Mouse (Mus musculus): ENCODE results near the gene Krtap28-13. TPM values are rescaled to one million over a fixed set of nuclear protein-coding genes. Genes with fewer than 3 reads are reported as not detected.
A peak's percentile ranks its signal among the peaks of the same experiment; 100 is the strongest.

Gene Krtap28-13
- polyA plus RNA-seq, 1 experiment from 2014 or later: not detected

- Histone ChIP-seq H3K9me3 (ENCODE audit: control insufficient read depth, low read depth, low read length) (no peaks in the 10 kb centered on the region), H3K27me3 (ENCODE audit: control insufficient read depth, insufficient read depth, low read length) (no peaks in the 10 kb centered on the region), H3K36me3 (ENCODE audit: control insufficient read depth, insufficient read depth, low read length) (no peaks in the 10 kb centered on the region), H3K9ac (replicated peaks; ENCODE audit: low read depth, low read length) (no peak overlapping the region), H3K27ac (ENCODE audit: low read length) (no peak overlapping the region), H3K4me2 (replicated peaks; ENCODE audit: low read depth, low read length) (no peak overlapping the region), H3K4me3 (ENCODE audit: low read depth, low read length) (no peak overlapping the region), H3K4me1 (ENCODE audit: control insufficient read depth, insufficient read depth, low read length) (no peaks in the 10 kb centered on the region)
- 84% methylated on average over 10 of the region's 10 CpGs for WGBS
- ATAC-seq (ENCODE audit: insufficient number of reproducible peaks, insufficient read depth, low FRiP score, low read depth): no peak
Measured at GRCm38 (mm10) chr1:83067205-83067604, 6.5 kb downstream of the Krtap28-13 start.

- WGBS: 37% methylated on average over 15 of the region's 15 CpGs
- Histone ChIP-seq H3K4me2 (replicated peaks; ENCODE audit: low read depth, low read length) (peak overlapping the region; percentile 25), H3K9me3 (ENCODE audit: control insufficient read depth, low read depth, low read length) (no peaks in the 10 kb centered on the region), H3K4me3 (ENCODE audit: low read depth, low read length) (peak overlapping the region; percentile 12; the same call in 1 of the 2 replicates), H3K27ac (ENCODE audit: low read length) (no peak overlapping the region), H3K27me3 (ENCODE audit: control insufficient read depth, insufficient read depth, low read length) (no peaks in the 10 kb centered on the region), H3K36me3 (ENCODE audit: control insufficient read depth, insufficient read depth, low read length) (no peaks in the 10 kb centered on the region), H3K4me1 (ENCODE audit: control insufficient read depth, insufficient read depth, low read length) (no peaks in the 10 kb centered on the region), H3K9ac (replicated peaks; ENCODE audit: low read depth, low read length) (no peak overlapping the region)
- peak; percentile 33; the same call in 1 of the 2 replicates for ATAC-seq (ENCODE audit: insufficient number of reproducible peaks, insufficient read depth, low FRiP score, low read depth)
Measured at GRCm38 (mm10) chr1:83075526-83076189, 14.9 kb downstream of the Krtap28-13 start.

- Histone ChIP-seq H3K4me3 (ENCODE audit: low read depth, low read length) (peak overlapping the region; percentile 12; the same call in 1 of the 2 replicates), H3K36me3 (ENCODE audit: control insufficient read depth, insufficient read depth, low read length) (no peaks in the 10 kb centered on the region), H3K4me1 (ENCODE audit: control insufficient read depth, insufficient read depth, low read length) (no peaks in the 10 kb centered on the region), H3K4me2 (replicated peaks; ENCODE audit: low read depth, low read length) (peak overlapping the region; percentile 25), H3K27ac (ENCODE audit: low read length) (no peak overlapping the region), H3K9ac (replicated peaks; ENCODE audit: low read depth, low read length) (no peak overlapping the region), H3K27me3 (ENCODE audit: control insufficient read depth, insufficient read depth, low read length) (no peaks in the 10 kb centered on the region), H3K9me3 (ENCODE audit: control insufficient read depth, low read depth, low read length) (no peaks in the 10 kb centered on the region)
- WGBS: 44% methylated on average over 11 of the region's 11 CpGs
- peak; percentile 63 for ATAC-seq (ENCODE audit: insufficient number of reproducible peaks, insufficient read depth, low FRiP score, low read depth)
Measured at GRCm38 (mm10) chr1:83076190-83076917, 15.6 kb downstream of the Krtap28-13 start.

GRCm38 (mm10) chr1:83077016-83077415, 16.3 kb downstream of the Krtap28-13 start:
- H3K27ac ChIP-seq (ENCODE audit: low read length): no peak overlapping the region
- H3K27me3 ChIP-seq (ENCODE audit: control insufficient read depth, insufficient read depth, low read length): no peaks in the 10 kb centered on the region
- no peak overlapping the region for H3K4me3 ChIP-seq (ENCODE audit: low read depth, low read length)
- H3K9ac ChIP-seq (replicated peaks; ENCODE audit: low read depth, low read length): no peak overlapping the region
- 68% methylated on average over 6 of the region's 6 CpGs for WGBS
- no peaks in the 10 kb centered on the region for H3K4me1 ChIP-seq (ENCODE audit: control insufficient read depth, insufficient read depth, low read length)
- no peak overlapping the region for H3K4me2 ChIP-seq (replicated peaks; ENCODE audit: low read depth, low read length)
- H3K9me3 ChIP-seq (ENCODE audit: control insufficient read depth, low read depth, low read length): no peaks in the 10 kb centered on the region
- no peaks in the 10 kb centered on the region for H3K36me3 ChIP-seq (ENCODE audit: control insufficient read depth, insufficient read depth, low read length)
- no peak for ATAC-seq (ENCODE audit: insufficient number of reproducible peaks, insufficient read depth, low FRiP score, low read depth)

GRCm38 (mm10) chr1:83084790-83085189, 24.1 kb downstream of the Krtap28-13 start:
- H3K4me3 ChIP-seq (ENCODE audit: low read depth, low read length): no peak overlapping the region
- no peaks in the 10 kb centered on the region for H3K27me3 ChIP-seq (ENCODE audit: control insufficient read depth, insufficient read depth, low read length)
- WGBS: 62% methylated on average over 2 of the region's 2 CpGs
- H3K9ac ChIP-seq (replicated peaks; ENCODE audit: low read depth, low read length): no peak overlapping the region
- H3K27ac ChIP-seq (ENCODE audit: low read length): no peak overlapping the region
- no peaks in the 10 kb centered on the region for H3K9me3 ChIP-seq (ENCODE audit: control insufficient read depth, low read depth, low read length)
- no peak overlapping the region for H3K4me2 ChIP-seq (replicated peaks; ENCODE audit: low read depth, low read length)
- no peaks in the 10 kb centered on the region for H3K36me3 ChIP-seq (ENCODE audit: control insufficient read depth, insufficient read depth, low read length)
- 0 out of 2 replicates have a peak, but pooled peaks have one; percentile 67 for ATAC-seq (ENCODE audit: insufficient number of reproducible peaks, insufficient read depth, low FRiP score, low read depth)
- H3K4me1 ChIP-seq (ENCODE audit: control insufficient read depth, insufficient read depth, low read length): no peaks in the 10 kb centered on the region

GRCm38 (mm10) chr1:83091268-83091667, 30.5 kb downstream of the Krtap28-13 start:
- Histone ChIP-seq H3K27ac (ENCODE audit: low read length) (no peak overlapping the region), H3K4me3 (ENCODE audit: low read depth, low read length) (no peak overlapping the region), H3K27me3 (ENCODE audit: control insufficient read depth, insufficient read depth, low read length) (no peaks in the 10 kb centered on the region), H3K4me1 (ENCODE audit: control insufficient read depth, insufficient read depth, low read length) (no peaks in the 10 kb centered on the region), H3K9me3 (ENCODE audit: control insufficient read depth, low read depth, low read length) (no peaks in the 10 kb centered on the region), H3K36me3 (ENCODE audit: control insufficient read depth, insufficient read depth, low read length) (no peaks in the 10 kb centered on the region), H3K9ac (replicated peaks; ENCODE audit: low read depth, low read length) (no peak overlapping the region), H3K4me2 (replicated peaks; ENCODE audit: low read depth, low read length) (no peak overlapping the region)
- no peak for ATAC-seq (ENCODE audit: insufficient number of reproducible peaks, insufficient read depth, low FRiP score, low read depth)
- 60% methylated on average over 3 of the region's 3 CpGs for WGBS

- Histone ChIP-seq H3K36me3 (ENCODE audit: control insufficient read depth, insufficient read depth, low read length) (no peaks in the 10 kb centered on the region), H3K9ac (replicated peaks; ENCODE audit: low read depth, low read length) (no peak overlapping the region), H3K4me1 (ENCODE audit: control insufficient read depth, insufficient read depth, low read length) (no peaks in the 10 kb centered on the region), H3K27me3 (ENCODE audit: control insufficient read depth, insufficient read depth, low read length) (no peaks in the 10 kb centered on the region), H3K9me3 (ENCODE audit: control insufficient read depth, low read depth, low read length) (no peaks in the 10 kb centered on the region), H3K27ac (ENCODE audit: low read length) (no peak overlapping the region), H3K4me2 (replicated peaks; ENCODE audit: low read depth, low read length) (no peak overlapping the region), H3K4me3 (ENCODE audit: low read depth, low read length) (no peak overlapping the region)
- ATAC-seq (ENCODE audit: insufficient number of reproducible peaks, insufficient read depth, low FRiP score, low read depth): no peak
- WGBS: 80% methylated on average over 4 of the region's 4 CpGs
Measured at GRCm38 (mm10) chr1:83096935-83097334, 36.2 kb downstream of the Krtap28-13 start.

GRCm38 (mm10) chr1:83099160-83099559, 38.4 kb downstream of the Krtap28-13 start:
- WGBS: 82% methylated on average over 2 of the region's 2 CpGs
- no peak overlapping the region for H3K27ac ChIP-seq (ENCODE audit: low read length)

More at GRCm38 (mm10) chr1:83099160-83099559, 38.4 kb downstream of the Krtap28-13 start:
- H3K4me3 ChIP-seq (ENCODE audit: low read depth, low read length): no peak overlapping the region
- no peaks in the 10 kb centered on the region for H3K9me3 ChIP-seq (ENCODE audit: control insufficient read depth, low read depth, low read length)
- ATAC-seq (ENCODE audit: insufficient number of reproducible peaks, insufficient read depth, low FRiP score, low read depth): no peak
- no peak overlapping the region for H3K9ac ChIP-seq (replicated peaks; ENCODE audit: low read depth, low read length)
- H3K4me2 ChIP-seq (replicated peaks; ENCODE audit: low read depth, low read length): no peak overlapping the region
- H3K36me3 ChIP-seq (ENCODE audit: control insufficient read depth, insufficient read depth, low read length): no peaks in the 10 kb centered on the region
- no peaks in the 10 kb centered on the region for H3K27me3 ChIP-seq (ENCODE audit: control insufficient read depth, insufficient read depth, low read length)
- no peaks in the 10 kb centered on the region for H3K4me1 ChIP-seq (ENCODE audit: control insufficient read depth, insufficient read depth, low read length)

All from stomach, embryonic 14.5 days (tissue).